Mouse (Mus musculus) intestine, postnatal 0 days (tissue): ENCODE data around the gene Stk38. TPM values are rescaled to one million over a fixed set of nuclear protein-coding genes. Genes with fewer than 3 reads are reported as not detected.
"Not testable (repeated sequence)": the region's sequence is repeated elsewhere in the genome, so short reads cannot be mapped to it uniquely, and the experiment has no call there.

Source experiments
- ATAC-seq: fragments of 200-750 bp; cut with Nextera tagmentation; 2 replicates; pipeline ENCODE4 v1.8.0; 2017; ENCODE audit warnings: mild to moderate bottlenecking, moderate TSS enrichment, moderate library complexity
- H3K27ac ChIP-seq: fragments of 300-500 bp; sonication (generic); 2 replicates; pipeline ENCODE4 v1.5.1; 2014; ENCODE audit warnings: mild to moderate bottlenecking, low read depth, low read length, moderate library complexity
- H3K27me3 ChIP-seq: fragments of 300-500 bp; sonication (generic); replicated peaks from 2 replicates; pipeline ENCODE4 v1.6.1; 2014; ENCODE audit warnings: low read length, mixed read lengths; ENCODE audit not compliant: control insufficient read depth, insufficient read depth
- H3K36me3 ChIP-seq: fragments of 300-500 bp; sonication (generic); 2 replicates; pipeline ENCODE4 v1.6.1; 2014; ENCODE audit warnings: mild to moderate bottlenecking, moderate library complexity; ENCODE audit not compliant: control insufficient read depth, insufficient read depth
- H3K4me1 ChIP-seq: fragments of 300-500 bp; sonication (generic); replicated peaks from 2 replicates; pipeline ENCODE4 v1.6.1; 2014; ENCODE audit warnings: antibody characterized with exemption, low read length, mixed read lengths; ENCODE audit not compliant: control insufficient read depth, insufficient read depth
- H3K4me2 ChIP-seq: fragments of 300-500 bp; sonication (generic); replicated peaks from 2 replicates; pipeline ENCODE4 v1.6.1; 2014; ENCODE audit warnings: low read depth, mild to moderate bottlenecking, moderate library complexity
- H3K4me3 ChIP-seq: fragments of 300-500 bp; sonication (generic); 2 replicates; pipeline ENCODE4 v1.5.1; 2014; ENCODE audit warnings: low read depth, low read length
- H3K9ac ChIP-seq: fragments of 300-500 bp; sonication (generic); 2 replicates; pipeline ENCODE4 v1.6.1; 2014; ENCODE audit warnings: mild to moderate bottlenecking, low read depth, low read length
- H3K9me3 ChIP-seq: fragments of 300-500 bp; sonication (generic); 2 replicates; pipeline ENCODE4 v1.6.1; 2016; ENCODE audit warnings: mixed run types; ENCODE audit not compliant: control insufficient read depth
- CTCF ChIP-seq: sonication (generic); IDR thresholded peaks from 2 replicates; pipeline ENCODE4 v1.5.1; 2016; ENCODE audit warnings: low read depth, mild to moderate bottlenecking, control low read depth, antibody characterized with exemption, moderate library complexity
- WGBS: fragments of 180-500 bp; shearing (Covaris S2); extraction: QIAGEN DNeasy Blood & Tissue Kit; methylation state at CpG from one replicate; pipeline ENCODE4 v1.1.7; 2014; 5-methylcytosine and 5-hydroxymethylcytosine counted together
- polyA plus RNA-seq: library from polyadenylated mRNA; unstranded; fragments of >200 nt; fragmentation: Nextera tagmentation; extraction: Ambion mirVana; gene quantifications from 2 replicates; pipeline ENCODE4 v1.2.1, GENCODE M21; 2015

Gene Stk38
- polyA plus RNA-seq, 1 experiment from 2014 or later, result 51.5 TPM

DNA sequence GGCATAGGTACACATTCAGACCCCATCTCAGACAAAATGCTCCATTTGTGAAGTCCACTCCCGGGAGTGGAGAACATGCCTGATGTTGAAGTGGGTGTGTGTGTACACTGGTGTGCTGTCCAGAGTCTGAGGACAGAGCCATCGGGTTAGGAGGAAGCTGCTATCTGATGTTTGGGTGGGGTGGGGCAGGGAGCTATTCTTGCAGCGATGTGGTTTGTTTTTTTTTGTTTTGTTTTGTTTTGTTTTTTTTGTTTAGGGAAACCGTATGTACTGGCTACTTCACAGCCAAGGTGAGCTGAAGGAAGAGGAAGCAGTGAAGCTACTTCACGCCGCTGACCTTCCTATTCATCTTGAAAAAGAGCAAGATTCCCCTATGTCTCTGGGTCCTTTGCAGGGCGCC lies 983 bp downstream of the Stk38 start:
- H3K4me2 ChIP-seq, result peak overlapping the region; percentile 87
- WGBS, result 1% methylated on average over 7 of the region's 7 CpGs
- peak overlapping the region; percentile 90 for H3K27ac ChIP-seq
- no peak for TF ChIP-seq CTCF
- peak overlapping the region; percentile 93 for H3K9ac ChIP-seq
- peak overlapping the region; percentile 89 for H3K4me3 ChIP-seq
- no peaks in the 10 kb centered on the region for H3K9me3 ChIP-seq
- H3K4me1 ChIP-seq, result no peaks in the 10 kb centered on the region
- no peaks in the 10 kb centered on the region for H3K27me3 ChIP-seq
- no peak for ATAC-seq
- H3K36me3 ChIP-seq, result no peaks in the 10 kb centered on the region

DNA sequence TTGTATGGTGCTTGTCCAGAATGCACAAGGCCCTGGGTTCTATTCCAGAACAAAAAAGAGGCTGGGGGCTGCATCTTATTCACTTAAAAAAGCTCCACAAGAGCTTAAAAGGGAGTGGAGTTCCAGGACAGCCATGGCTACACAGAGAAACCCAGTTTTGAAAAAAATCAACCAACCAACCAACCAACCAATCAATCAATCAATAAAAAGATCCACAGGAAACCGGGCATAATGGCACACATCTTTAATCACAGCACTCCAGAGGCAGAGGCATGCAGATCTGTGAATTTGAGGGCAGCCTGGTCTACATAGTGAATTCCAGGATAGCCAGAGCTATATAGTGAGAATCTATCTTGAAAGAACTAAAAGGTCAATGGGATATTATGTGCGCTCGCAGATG lies 2.8 kb downstream of the Stk38 start:
- Histone ChIP-seq H3K4me3 (no peak overlapping the region), H3K27ac (peak overlapping the region; percentile 50; the same call in 1 of the 2 replicates), H3K4me1 (no peaks in the 10 kb centered on the region), H3K27me3 (no peaks in the 10 kb centered on the region), H3K9ac (no peak overlapping the region), H3K9me3 (no peaks in the 10 kb centered on the region), H3K4me2 (peak overlapping the region; percentile 41), H3K36me3 (peaks cover 6% of the 10 kb centered on the region; the same call in 1 of the 2 replicates)
- no peak for TF ChIP-seq CTCF
- ATAC-seq, result no peak
- WGBS, result 71% methylated on average over 3 of the region's 3 CpGs

- 43% methylated on average over 1 of the region's 1 CpGs for WGBS
- H3K36me3 ChIP-seq, result peaks cover 13% of the 10 kb centered on the region
- H3K27ac ChIP-seq, result no peak overlapping the region
- no peak overlapping the region for H3K4me2 ChIP-seq
- H3K4me3 ChIP-seq, result no peak overlapping the region
- H3K27me3 ChIP-seq, result no peaks in the 10 kb centered on the region
- no peaks in the 10 kb centered on the region for H3K9me3 ChIP-seq
- no peaks in the 10 kb centered on the region for H3K4me1 ChIP-seq
- no peak for TF ChIP-seq CTCF
- H3K9ac ChIP-seq, result no peak overlapping the region
- ATAC-seq, result no peak
These were observed 4.1 kb downstream of the Stk38 start for GRCm38 (mm10) chr17:29003740-29004139.

DNA sequence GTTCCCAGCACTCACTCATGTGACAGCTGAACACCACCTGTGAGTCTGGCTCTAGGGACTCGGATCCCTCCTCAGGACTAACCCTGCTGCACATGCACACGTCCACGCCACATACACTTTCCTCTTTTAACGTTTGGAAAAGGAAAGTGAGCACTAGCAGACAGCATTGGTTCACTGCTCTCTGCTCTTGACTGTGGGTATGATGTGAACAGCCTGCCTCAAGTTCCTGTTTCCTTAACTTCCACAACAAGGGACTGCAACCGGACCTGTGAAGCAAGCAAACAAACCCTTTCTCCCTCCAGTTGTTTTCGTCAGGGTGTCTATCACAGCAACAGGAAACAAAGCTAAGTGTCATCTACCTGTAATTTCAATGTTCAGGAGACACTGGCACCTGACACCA lies 7.3 kb downstream of the Stk38 start:
- WGBS, result 88% methylated on average over 6 of the region's 6 CpGs
- Histone ChIP-seq H3K4me2 (no peak overlapping the region), H3K36me3 (peaks cover 39% of the 10 kb centered on the region), H3K9ac (no peak overlapping the region), H3K4me1 (no peaks in the 10 kb centered on the region), H3K27me3 (no peaks in the 10 kb centered on the region), H3K4me3 (no peak overlapping the region), H3K9me3 (no peaks in the 10 kb centered on the region), H3K27ac (no peak overlapping the region)
- ATAC-seq, result no peak
- TF ChIP-seq CTCF, result no peak

- WGBS, result 83% methylated on average over 4 of the region's 4 CpGs
- no peak for TF ChIP-seq CTCF
- H3K4me2 ChIP-seq, result no peak overlapping the region
These were observed 13.2 kb downstream of the Stk38 start for GRCm38 (mm10) chr17:28994615-28995014.

DNA sequence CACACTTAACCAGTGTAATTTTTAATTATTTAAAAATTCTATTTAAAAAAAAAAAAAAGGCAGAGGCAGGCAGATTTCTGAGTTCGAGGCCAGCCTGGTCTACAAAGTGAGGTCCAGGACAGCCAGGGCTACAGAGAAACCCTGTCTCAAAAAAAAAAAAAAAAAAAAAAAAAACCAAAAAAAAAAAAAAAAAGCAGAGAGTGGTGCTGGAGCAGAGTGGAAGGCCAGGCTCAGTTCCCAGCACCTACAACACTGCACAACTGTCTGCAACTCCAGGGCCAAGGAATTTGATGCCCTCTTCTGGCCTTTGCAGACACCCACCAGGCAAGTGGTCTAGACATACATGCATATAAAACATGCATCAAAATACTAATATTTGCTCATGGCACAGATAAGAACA lies 14.8 kb downstream of the Stk38 start:
- peaks cover 41% of the 10 kb centered on the region for H3K36me3 ChIP-seq

More at GRCm38 (mm10) chr17:28994615-28995014, 13.2 kb downstream of the Stk38 start:
- Histone ChIP-seq H3K9me3 (no peaks in the 10 kb centered on the region), H3K4me3 (no peak overlapping the region), H3K27ac (no peak overlapping the region), H3K27me3 (no peaks in the 10 kb centered on the region), H3K36me3 (peaks cover 40% of the 10 kb centered on the region), H3K9ac (no peak overlapping the region), H3K4me1 (no peaks in the 10 kb centered on the region)
- ATAC-seq, result no peak

GRCm38 (mm10) chr17:28992105-28992504 lies 15.7 kb downstream of the Stk38 start:
- no peak for TF ChIP-seq CTCF
- Histone ChIP-seq H3K4me3 (no peak overlapping the region), H3K27ac (no peak overlapping the region), H3K36me3 (peaks cover 41% of the 10 kb centered on the region), H3K27me3 (no peaks in the 10 kb centered on the region), H3K9me3 (no peaks in the 10 kb centered on the region), H3K4me1 (no peaks in the 10 kb centered on the region), H3K4me2 (no peak overlapping the region), H3K9ac (no peak overlapping the region)
- ATAC-seq, result no peak
- WGBS, result 63% methylated on average over 7 of the region's 7 CpGs

More for the DNA sequence above, 14.8 kb downstream of the Stk38 start:
- H3K4me1 ChIP-seq, H3K4me3 ChIP-seq, H3K9ac ChIP-seq, H3K4me2 ChIP-seq, ATAC-seq, H3K27me3 ChIP-seq, H3K9me3 ChIP-seq, H3K27ac ChIP-seq: not testable (repeated sequence)
- WGBS, result 94% methylated on average over 1 of the region's 1 CpGs
